Mouse (Mus musculus) hindbrain, embryonic 12.5 days (tissue): ENCODE results near the gene Rps6kc1. TPM values are rescaled to one million over a fixed set of nuclear protein-coding genes. Genes with fewer than 3 reads are reported as not detected.

Source experiments
- ATAC-seq: fragments of 200-750 bp; cut with Nextera tagmentation; 2 replicates; pipeline ENCODE4 v1.8.0; 2017; ENCODE audit warnings: moderate TSS enrichment; ENCODE audit not compliant: low FRiP score
- H3K27ac ChIP-seq: fragments of 300-500 bp; sonication (generic); 2 replicates; pipeline ENCODE4 v1.5.1; 2016; ENCODE audit warnings: mild to moderate bottlenecking
- H3K27me3 ChIP-seq: fragments of 300-500 bp; sonication (generic); 2 replicates; pipeline ENCODE4 v1.6.1; 2016; ENCODE audit warnings: mild to moderate bottlenecking
- H3K36me3 ChIP-seq: fragments of 300-500 bp; sonication (generic); 2 replicates; pipeline ENCODE4 v1.6.1; 2016; ENCODE audit warnings: mild to moderate bottlenecking
- H3K4me1 ChIP-seq: fragments of 300-500 bp; sonication (generic); 2 replicates; pipeline ENCODE4 v1.6.1; 2016
- H3K4me2 ChIP-seq: fragments of 300-500 bp; sonication (generic); replicated peaks from 2 replicates; pipeline ENCODE4 v1.6.1; 2016; ENCODE audit warnings: mild to moderate bottlenecking
- H3K4me3 ChIP-seq: fragments of 300-500 bp; sonication (generic); 2 replicates; pipeline ENCODE4 v1.5.1; 2016; ENCODE audit warnings: mild to moderate bottlenecking
- H3K9ac ChIP-seq: fragments of 300-500 bp; sonication (generic); 2 replicates; pipeline ENCODE4 v1.6.1; 2016; ENCODE audit warnings: mild to moderate bottlenecking, moderate library complexity
- H3K9me3 ChIP-seq: fragments of 300-500 bp; sonication (generic); replicated peaks from 2 replicates; pipeline ENCODE4 v1.6.1; 2016; ENCODE audit warnings: mild to moderate bottlenecking
- WGBS: fragments of 180-500 bp; shearing (Covaris S2); methylation state at CpG from one replicate; pipeline ENCODE4 v1.1.7; 2016; 5-methylcytosine and 5-hydroxymethylcytosine counted together
- polyA plus RNA-seq: library from polyadenylated mRNA; unstranded; fragments of >200 nt; fragmentation: Nextera tagmentation; extraction: Ambion mirVana; gene quantifications from 2 replicates; pipeline ENCODE4 v1.2.1, GENCODE M21; 2016

Rps6kc1 gene
- polyA plus RNA-seq, 1 experiment from 2014 or later, result 23.9 TPM

- WGBS, result 91% methylated on average over 4 of the region's 4 CpGs
- H3K4me3 ChIP-seq, result no peak overlapping the region
- no peaks in the 10 kb centered on the region for H3K9me3 ChIP-seq
- peaks cover 4% of the 10 kb centered on the region; the same call in 1 of the 2 replicates for H3K36me3 ChIP-seq
- H3K4me2 ChIP-seq, result no peak overlapping the region
- no peaks in the 10 kb centered on the region for H3K27me3 ChIP-seq
- H3K9ac ChIP-seq, result no peak overlapping the region
- no peaks in the 10 kb centered on the region for H3K4me1 ChIP-seq
- H3K27ac ChIP-seq, result no peak overlapping the region
- no peak for ATAC-seq
These were observed 87.8 kb downstream of the Rps6kc1 start for GRCm38 (mm10) chr1:190823745-190824144.

GRCm38 (mm10) chr1:190816141-190816540 is 95.4 kb downstream of the Rps6kc1 start:
- Histone ChIP-seq H3K36me3 (0 out of 2 replicates have a peak, but pooled peaks cover 4% of the 10 kb centered on the region), H3K27ac (no peak overlapping the region), H3K4me3 (no peak overlapping the region), H3K4me2 (no peak overlapping the region), H3K4me1 (peaks cover 9% of the 10 kb centered on the region; the same call in 1 of the 2 replicates), H3K9me3 (no peaks in the 10 kb centered on the region), H3K27me3 (no peaks in the 10 kb centered on the region), H3K9ac (no peak overlapping the region)
- ATAC-seq, result no peak
- 83% methylated on average over 11 of the region's 11 CpGs for WGBS

- H3K9ac ChIP-seq, result no peak overlapping the region
- H3K4me2 ChIP-seq, result no peak overlapping the region
- H3K4me1 ChIP-seq, result peaks cover 22% of the 10 kb centered on the region
- 78% methylated on average over 6 of the region's 6 CpGs for WGBS
- no peak for ATAC-seq
- peaks cover 3% of the 10 kb centered on the region; the same call in 1 of the 2 replicates for H3K27me3 ChIP-seq
- peaks cover 8% of the 10 kb centered on the region; the same call in 1 of the 2 replicates for H3K36me3 ChIP-seq
- H3K9me3 ChIP-seq, result no peaks in the 10 kb centered on the region
- H3K4me3 ChIP-seq, result no peak overlapping the region
- no peak overlapping the region for H3K27ac ChIP-seq
These were observed 101.2 kb downstream of the Rps6kc1 start for GRCm38 (mm10) chr1:190810408-190810807.

GRCm38 (mm10) chr1:190808766-190809221 is 102.8 kb downstream of the Rps6kc1 start:
- 0 out of 2 replicates have a peak overlapping the region, but pooled peaks have one; percentile 18 for H3K9ac ChIP-seq
- no peak overlapping the region for H3K4me3 ChIP-seq
- peaks cover 3% of the 10 kb centered on the region; the same call in 1 of the 2 replicates for H3K27me3 ChIP-seq
- 13% methylated on average over 19 of the region's 19 CpGs for WGBS
- peak overlapping the region; percentile 37 for H3K4me2 ChIP-seq
- peak overlapping the region; percentile 76 for H3K27ac ChIP-seq
- H3K36me3 ChIP-seq, result peaks cover 8% of the 10 kb centered on the region; the same call in 1 of the 2 replicates
- no peaks in the 10 kb centered on the region for H3K9me3 ChIP-seq
- peaks cover 18% of the 10 kb centered on the region for H3K4me1 ChIP-seq
- ATAC-seq, result peak; percentile 79

- Histone ChIP-seq H3K9ac (no peak overlapping the region), H3K9me3 (no peaks in the 10 kb centered on the region), H3K36me3 (peaks cover 8% of the 10 kb centered on the region; the same call in 1 of the 2 replicates), H3K4me1 (peaks cover 18% of the 10 kb centered on the region), H3K27ac (no peak overlapping the region), H3K4me3 (no peak overlapping the region), H3K27me3 (peaks cover 3% of the 10 kb centered on the region; the same call in 1 of the 2 replicates), H3K4me2 (no peak overlapping the region)
- ATAC-seq, result no peak
- 82% methylated on average over 8 of the region's 8 CpGs for WGBS
These were observed 104.8 kb downstream of the Rps6kc1 start for GRCm38 (mm10) chr1:190806817-190807216.

GRCm38 (mm10) chr1:190798668-190799067 is 112.9 kb downstream of the Rps6kc1 start:
- WGBS, result 87% methylated on average over 11 of the region's 11 CpGs

GRCm38 (mm10) chr1:190797483-190798058 is 114.0 kb downstream of the Rps6kc1 start:
- no peaks in the 10 kb centered on the region for H3K9me3 ChIP-seq
- WGBS, result 68% methylated on average over 11 of the region's 11 CpGs
- no peak overlapping the region for H3K9ac ChIP-seq
- no peak overlapping the region for H3K27ac ChIP-seq
- H3K4me3 ChIP-seq, result no peak overlapping the region
- no peaks in the 10 kb centered on the region for H3K27me3 ChIP-seq
- peaks cover 16% of the 10 kb centered on the region for H3K4me1 ChIP-seq
- no peak overlapping the region for H3K4me2 ChIP-seq
- ATAC-seq, result no peak
- peaks cover 25% of the 10 kb centered on the region for H3K36me3 ChIP-seq

More at GRCm38 (mm10) chr1:190798668-190799067, 112.9 kb downstream of the Rps6kc1 start:
- H3K4me3 ChIP-seq, result no peak overlapping the region
- peaks cover 16% of the 10 kb centered on the region for H3K4me1 ChIP-seq
- no peak overlapping the region for H3K9ac ChIP-seq
- H3K36me3 ChIP-seq, result peaks cover 25% of the 10 kb centered on the region
- no peak overlapping the region for H3K27ac ChIP-seq
- no peaks in the 10 kb centered on the region for H3K9me3 ChIP-seq
- no peak for ATAC-seq
- H3K4me2 ChIP-seq, result no peak overlapping the region
- H3K27me3 ChIP-seq, result no peaks in the 10 kb centered on the region

- ATAC-seq, result no peak
These were observed 114.7 kb downstream of the Rps6kc1 start for GRCm38 (mm10) chr1:190796745-190797482.

GRCm38 (mm10) chr1:190791638-190792037 is 119.9 kb downstream of the Rps6kc1 start:
- H3K4me1 ChIP-seq, result peaks cover 15% of the 10 kb centered on the region
- no peak for ATAC-seq

More at GRCm38 (mm10) chr1:190796745-190797482, 114.7 kb downstream of the Rps6kc1 start:
- Histone ChIP-seq H3K9me3 (no peaks in the 10 kb centered on the region), H3K4me1 (peaks cover 16% of the 10 kb centered on the region), H3K4me3 (no peak overlapping the region), H3K27ac (no peak overlapping the region), H3K27me3 (no peaks in the 10 kb centered on the region), H3K36me3 (peaks cover 25% of the 10 kb centered on the region), H3K4me2 (no peak overlapping the region), H3K9ac (no peak overlapping the region)
- WGBS, result 39% methylated on average over 7 of the region's 7 CpGs

GRCm38 (mm10) chr1:190790720-190791119 is 120.8 kb downstream of the Rps6kc1 start:
- Histone ChIP-seq H3K27me3 (no peaks in the 10 kb centered on the region), H3K9ac (no peak overlapping the region), H3K4me3 (no peak overlapping the region), H3K9me3 (no peaks in the 10 kb centered on the region), H3K4me2 (no peak overlapping the region), H3K36me3 (no peaks in the 10 kb centered on the region), H3K27ac (no peak overlapping the region), H3K4me1 (peaks cover 10% of the 10 kb centered on the region; the same call in 1 of the 2 replicates)
- 64% methylated on average over 6 of the region's 6 CpGs for WGBS
- ATAC-seq, result no peak

More at GRCm38 (mm10) chr1:190791638-190792037, 119.9 kb downstream of the Rps6kc1 start:
- Histone ChIP-seq H3K27me3 (no peaks in the 10 kb centered on the region), H3K9ac (no peak overlapping the region), H3K36me3 (no peaks in the 10 kb centered on the region), H3K9me3 (no peaks in the 10 kb centered on the region), H3K4me2 (no peak overlapping the region), H3K27ac (no peak overlapping the region), H3K4me3 (no peak overlapping the region)
- WGBS, result 82% methylated on average over 6 of the region's 6 CpGs

GRCm38 (mm10) chr1:190777660-190778059 is 133.9 kb downstream of the Rps6kc1 start:
- Histone ChIP-seq H3K27ac (no peak overlapping the region), H3K36me3 (peaks cover 21% of the 10 kb centered on the region; the same call in 1 of the 2 replicates), H3K4me3 (no peak overlapping the region), H3K4me2 (no peak overlapping the region), H3K4me1 (no peaks in the 10 kb centered on the region), H3K9ac (no peak overlapping the region), H3K9me3 (no peaks in the 10 kb centered on the region), H3K27me3 (no peaks in the 10 kb centered on the region)
- no peak for ATAC-seq
- 67% methylated on average over 6 of the region's 6 CpGs for WGBS

- peaks cover 21% of the 10 kb centered on the region; the same call in 1 of the 2 replicates for H3K36me3 ChIP-seq
- no peak overlapping the region for H3K4me2 ChIP-seq
- H3K27ac ChIP-seq, result no peak overlapping the region
- H3K9ac ChIP-seq, result no peak overlapping the region
- WGBS, result 89% methylated on average over 9 of the region's 9 CpGs
- H3K9me3 ChIP-seq, result no peaks in the 10 kb centered on the region
- H3K4me3 ChIP-seq, result no peak overlapping the region
- H3K4me1 ChIP-seq, result no peaks in the 10 kb centered on the region
- no peaks in the 10 kb centered on the region for H3K27me3 ChIP-seq
- ATAC-seq, result no peak
These were observed 135.3 kb downstream of the Rps6kc1 start for GRCm38 (mm10) chr1:190776260-190776659.
